Mouse (Mus musculus): Measurements from ENCODE around the gene Itgb1bp1.

GRCm38 (mm10) chr12:21260494-21261256 lies 25.4 kb downstream of the Itgb1bp1 start:
- TF ChIP-seq CTCF (IDR thresholded peaks at IDR 0.05) (peak; percentile 58), EP300 (IDR thresholded peaks at IDR 0.05) (no peak)

Data from lung, postnatal 0 days (tissue).